Mouse (Mus musculus) kidney, adult 2 months (tissue): ENCODE measurements around the gene Gm21905. TPM values are rescaled to one million over a fixed set of nuclear protein-coding genes. Genes with fewer than 3 reads are reported as not detected.

Experiments used
- DNase-seq: peaks from one replicate; pipeline ENCODE4 v3.0.0; 2021
- H3K27ac ChIP-seq: fragments of 200-500 bp; 2 replicates; pipeline ENCODE4 v1.5.1; 2012; ENCODE audit warnings: low read depth, low read length, control low read depth, inconsistent platforms; ENCODE audit not compliant: insufficient read depth
- H3K27me3 ChIP-seq: fragments of 200-500 bp; replicated peaks from 2 replicates; pipeline ENCODE4 v1.6.1; 2012; ENCODE audit warnings: mild to moderate bottlenecking, moderate library complexity, low read length, inconsistent platforms; ENCODE audit not compliant: control insufficient read depth, insufficient read depth
- H3K36me3 ChIP-seq: fragments of 200-500 bp; 2 replicates; pipeline ENCODE4 v1.6.1; 2012; ENCODE audit warnings: mild to moderate bottlenecking, moderate library complexity, low read length, inconsistent platforms; ENCODE audit not compliant: control insufficient read depth, insufficient read depth
- H3K4me1 ChIP-seq: fragments of 200-500 bp; 2 replicates; pipeline ENCODE4 v1.6.1; 2011; ENCODE audit warnings: low read length; ENCODE audit not compliant: control insufficient read depth, insufficient read depth
- H3K4me3 ChIP-seq: fragments of 200-500 bp; 2 replicates; pipeline ENCODE4 v1.5.1; 2011; ENCODE audit warnings: mild to moderate bottlenecking, low read depth, low read length, control low read depth; ENCODE audit not compliant: insufficient read depth
- CTCF ChIP-seq: fragments of 200-500 bp; conservative IDR thresholded peaks from 2 replicates; pipeline ENCODE4 v1.5.1; 2011; ENCODE audit warnings: low read depth, mild to moderate bottlenecking, control low read depth, low read length, moderate library complexity, mixed read lengths; ENCODE audit not compliant: insufficient read depth, insufficient read length
- POLR2A ChIP-seq: fragments of 200-500 bp; IDR thresholded peaks from one replicate; pipeline ENCODE4 v1.6.1; 2011; ENCODE audit warnings: low read depth, low read length, control low read depth
- whole genome bisulfite sequencing: fragments of 180-500 bp; shearing (Covaris S2); methylation state at CpG from one replicate; pipeline ENCODE4 v1.1.7; 2018; 5-methylcytosine and 5-hydroxymethylcytosine counted together
- polyA plus RNA-seq: library from polyadenylated mRNA; depleted of rRNA; stranded (reverse); fragments of >200 nt; gene quantifications from 2 replicates; pipeline ENCODE4 v1.2.3, GENCODE M21; 2012

The Gm21905 gene
- polyA plus RNA-seq, 1 experiment: not detected

GRCm38 (mm10) chr5:67948074-67948473 is 1.9 kb upstream of the Gm21905 start:
- H3K27ac ChIP-seq: no peak overlapping the region
- H3K4me3 ChIP-seq: no peak overlapping the region
- no peak for DNase-seq
- WGBS: 90% methylated on average over 5 of the region's 5 CpGs
- no peaks in the 10 kb centered on the region for H3K27me3 ChIP-seq
- H3K36me3 ChIP-seq: no peaks in the 10 kb centered on the region
- TF ChIP-seq POLR2A (no peak), CTCF (no peak)
- no peaks in the 10 kb centered on the region for H3K4me1 ChIP-seq

GRCm38 (mm10) chr5:67947006-67947405 is 785 bp upstream of the Gm21905 start:
- Histone ChIP-seq H3K36me3 (no peaks in the 10 kb centered on the region), H3K4me3 (no peak overlapping the region), H3K4me1 (no peaks in the 10 kb centered on the region), H3K27me3 (no peaks in the 10 kb centered on the region), H3K27ac (no peak overlapping the region)
- DNase-seq: peak; percentile 61
- TF ChIP-seq POLR2A: no peak
- TF ChIP-seq CTCF: no peak

GRCm38 (mm10) chr5:67944074-67944785 is 2.0 kb downstream of the Gm21905 start:
- TF ChIP-seq CTCF (no peak), POLR2A (no peak)
- 80% methylated on average over 1 of the region's 1 CpGs for WGBS

GRCm38 (mm10) chr5:67943199-67943598 is 3.0 kb downstream of the Gm21905 start:
- peak overlapping the region; percentile 57 for H3K27ac ChIP-seq
- DNase-seq: peak; percentile 48

More at GRCm38 (mm10) chr5:67944074-67944785, 2.0 kb downstream of the Gm21905 start:
- no peaks in the 10 kb centered on the region for H3K4me1 ChIP-seq
- no peak overlapping the region for H3K27ac ChIP-seq
- no peak for DNase-seq
- H3K36me3 ChIP-seq: no peaks in the 10 kb centered on the region
- no peak overlapping the region for H3K4me3 ChIP-seq
- H3K27me3 ChIP-seq: no peaks in the 10 kb centered on the region

GRCm38 (mm10) chr5:67941369-67941768 is 4.9 kb downstream of the Gm21905 start, which contains the start of gene Gm5108:
Gene Gm5108, plus strand, starts transcription at chr5:67941669.
- no peaks in the 10 kb centered on the region for H3K36me3 ChIP-seq
- 80% methylated on average over 2 of the region's 2 CpGs for WGBS

More at GRCm38 (mm10) chr5:67943199-67943598, 3.0 kb downstream of the Gm21905 start:
- TF ChIP-seq CTCF: no peak
- TF ChIP-seq POLR2A: no peak
- no peaks in the 10 kb centered on the region for H3K36me3 ChIP-seq
- H3K4me3 ChIP-seq: no peak overlapping the region
- WGBS: 39% methylated on average over 2 of the region's 2 CpGs
- H3K27me3 ChIP-seq: no peaks in the 10 kb centered on the region
- no peaks in the 10 kb centered on the region for H3K4me1 ChIP-seq

GRCm38 (mm10) chr5:67931623-67932022 is 14.6 kb downstream of the Gm21905 start:
- DNase-seq: no peak
- WGBS: 7% methylated on average over 2 of the region's 2 CpGs

More at GRCm38 (mm10) chr5:67941369-67941768, 4.9 kb downstream of the Gm21905 start, which contains the start of gene Gm5108:
- no peak for DNase-seq
- H3K4me1 ChIP-seq: no peaks in the 10 kb centered on the region
- TF ChIP-seq POLR2A (no peak), CTCF (no peak)
- no peaks in the 10 kb centered on the region for H3K27me3 ChIP-seq
- H3K27ac ChIP-seq: no peak within 1 kb of the TSS
- H3K4me3 ChIP-seq: no peak within 1 kb of the TSS

GRCm38 (mm10) chr5:67930584-67930983 is 15.6 kb downstream of the Gm21905 start:
- no peaks in the 10 kb centered on the region for H3K27me3 ChIP-seq
- H3K36me3 ChIP-seq: no peaks in the 10 kb centered on the region
- no peak overlapping the region for H3K4me3 ChIP-seq
- TF ChIP-seq CTCF (no peak), POLR2A (no peak)
- 31% methylated on average over 4 of the region's 4 CpGs for WGBS
- no peak overlapping the region for H3K27ac ChIP-seq
- DNase-seq: no peak
- H3K4me1 ChIP-seq: no peaks in the 10 kb centered on the region

More at GRCm38 (mm10) chr5:67931623-67932022, 14.6 kb downstream of the Gm21905 start:
- Histone ChIP-seq H3K4me1 (no peaks in the 10 kb centered on the region), H3K27me3 (no peaks in the 10 kb centered on the region), H3K36me3 (no peaks in the 10 kb centered on the region), H3K27ac (no peak overlapping the region), H3K4me3 (no peak overlapping the region)
- TF ChIP-seq POLR2A (no peak), CTCF (no peak)
